Mouse (Mus musculus) heart, embryonic 13.5 days (tissue): ENCODE data around the gene Tbccd1. TPM values are rescaled to one million over a fixed set of nuclear protein-coding genes. Genes with fewer than 3 reads are reported as not detected.
"Not testable (repeated sequence)": the region's sequence is repeated elsewhere in the genome, so short reads cannot be mapped to it uniquely, and the experiment has no call there.

Experiments used
- ATAC-seq: fragments of 200-750 bp; cut with Nextera tagmentation; 2 replicates; pipeline ENCODE4 v1.8.0; 2017; ENCODE audit warnings: moderate TSS enrichment; ENCODE audit not compliant: insufficient number of reproducible peaks, low FRiP score, low TSS enrichment; ENCODE audit errors: extremely low read depth
- H3K27ac ChIP-seq: fragments of 300-500 bp; sonication (generic); replicated peaks from 2 replicates; pipeline ENCODE4 v1.5.1; 2015; ENCODE audit warnings: moderate library complexity, mild to moderate bottlenecking, inconsistent platforms
- H3K27me3 ChIP-seq: fragments of 300-500 bp; sonication (generic); replicated peaks from 2 replicates; pipeline ENCODE4 v1.6.1; 2015; ENCODE audit warnings: mild to moderate bottlenecking, inconsistent platforms
- H3K36me3 ChIP-seq: fragments of 300-500 bp; sonication (generic); 2 replicates; pipeline ENCODE4 v1.6.1; 2015; ENCODE audit warnings: mild to moderate bottlenecking, inconsistent platforms
- H3K4me1 ChIP-seq: fragments of 300-500 bp; sonication (generic); 2 replicates; pipeline ENCODE4 v1.6.1; 2015; ENCODE audit warnings: inconsistent platforms
- H3K4me2 ChIP-seq: fragments of 300-500 bp; sonication (generic); 2 replicates; pipeline ENCODE4 v1.6.1; 2015; ENCODE audit warnings: inconsistent platforms, mild to moderate bottlenecking, moderate library complexity
- H3K4me3 ChIP-seq: fragments of 300-500 bp; sonication (generic); 2 replicates; pipeline ENCODE4 v1.5.1; 2015; ENCODE audit warnings: moderate library complexity, mild to moderate bottlenecking, inconsistent platforms
- H3K9ac ChIP-seq: fragments of 300-500 bp; sonication (generic); 2 replicates; pipeline ENCODE4 v1.6.1; 2015; ENCODE audit warnings: inconsistent platforms, mild to moderate bottlenecking, moderate library complexity
- H3K9me3 ChIP-seq: fragments of 300-500 bp; sonication (generic); 2 replicates; pipeline ENCODE4 v1.6.1; 2016; ENCODE audit warnings: inconsistent platforms
- WGBS: fragments of 180-500 bp; shearing (Covaris S2); methylation state at CpG from one replicate; pipeline ENCODE4 v1.1.7; 2015; ENCODE audit warnings: mixed read lengths; 5-methylcytosine and 5-hydroxymethylcytosine counted together
- polyA plus RNA-seq: library from polyadenylated mRNA; unstranded; fragments of >200 nt; fragmentation: Nextera tagmentation; extraction: Ambion mirVana; gene quantifications from 2 replicates; pipeline ENCODE4 v1.2.1, GENCODE M21; 2015

Tbccd1 gene
- polyA plus RNA-seq, 1 experiment from 2014 or later, result 18.3 TPM

- not testable (repeated sequence) for H3K9me3 ChIP-seq, H3K9ac ChIP-seq, H3K4me2 ChIP-seq, H3K36me3 ChIP-seq, H3K27ac ChIP-seq, H3K4me3 ChIP-seq, ATAC-seq, H3K27me3 ChIP-seq
- 88% methylated on average over 12 of the region's 12 CpGs for WGBS
- H3K4me1 ChIP-seq, result peaks cover 11% of the 10 kb centered on the region
Observed at GRCm38 (mm10) chr16:22778296-22778695, 79.2 kb downstream of the Tbccd1 start.

- Histone ChIP-seq H3K9ac (no peak overlapping the region), H3K4me1 (peaks cover 16% of the 10 kb centered on the region), H3K36me3 (no peaks in the 10 kb centered on the region), H3K27me3 (no peaks in the 10 kb centered on the region), H3K4me2 (no peak overlapping the region), H3K4me3 (no peak overlapping the region), H3K9me3 (no peaks in the 10 kb centered on the region; the same call in 1 of the 2 replicates), H3K27ac (no peak overlapping the region)
- no peak for ATAC-seq
- 68% methylated on average over 5 of the region's 5 CpGs for WGBS
Observed at GRCm38 (mm10) chr16:22775471-22775985, 81.9 kb downstream of the Tbccd1 start.

GRCm38 (mm10) chr16:22768661-22769060, 88.8 kb downstream of the Tbccd1 start:
- no peak for ATAC-seq
- Histone ChIP-seq H3K9me3 (no peaks in the 10 kb centered on the region), H3K4me3 (no peak overlapping the region), H3K9ac (no peak overlapping the region), H3K27ac (no peak overlapping the region), H3K4me1 (peaks cover 17% of the 10 kb centered on the region), H3K4me2 (no peak overlapping the region), H3K27me3 (no peaks in the 10 kb centered on the region), H3K36me3 (no peaks in the 10 kb centered on the region)
- WGBS, result 78% methylated on average over 8 of the region's 8 CpGs

- Histone ChIP-seq H3K4me1 (peaks cover 8% of the 10 kb centered on the region), H3K36me3 (no peaks in the 10 kb centered on the region), H3K4me3 (no peak overlapping the region), H3K27me3 (no peaks in the 10 kb centered on the region), H3K27ac (no peak overlapping the region), H3K9ac (no peak overlapping the region), H3K4me2 (no peak overlapping the region), H3K9me3 (no peaks in the 10 kb centered on the region)
- ATAC-seq, result no peak
- WGBS, result 78% methylated on average over 3 of the region's 3 CpGs
Observed at GRCm38 (mm10) chr16:22767405-22767804, 90.1 kb downstream of the Tbccd1 start.

- Histone ChIP-seq H3K4me1 (peaks cover 8% of the 10 kb centered on the region), H3K27me3 (no peaks in the 10 kb centered on the region), H3K4me2 (peak overlapping the region; percentile 52), H3K9me3 (no peaks in the 10 kb centered on the region), H3K4me3 (peak overlapping the region; percentile 27), H3K36me3 (no peaks in the 10 kb centered on the region), H3K27ac (no peak overlapping the region), H3K9ac (0 out of 2 replicates have a peak overlapping the region, but pooled peaks have one; percentile 25)
- no peak; the same call in 1 of the 2 replicates for ATAC-seq
- WGBS, result 43% methylated on average over 16 of the region's 16 CpGs
Observed at GRCm38 (mm10) chr16:22766738-22767211, 90.7 kb downstream of the Tbccd1 start.

- Histone ChIP-seq H3K27ac (no peak overlapping the region), H3K36me3 (no peaks in the 10 kb centered on the region), H3K9me3 (peaks cover 6% of the 10 kb centered on the region), H3K4me2 (no peak overlapping the region), H3K9ac (no peak overlapping the region), H3K4me1 (peaks cover 8% of the 10 kb centered on the region), H3K4me3 (no peak overlapping the region), H3K27me3 (no peaks in the 10 kb centered on the region)
- no peak for ATAC-seq
- 76% methylated on average over 7 of the region's 7 CpGs for WGBS
Observed at GRCm38 (mm10) chr16:22765531-22765930, 91.9 kb downstream of the Tbccd1 start.

Other genes with a start within 250 kb of the Tbccd1 start
- 0.43 and 0.62 TPM in 2 replicates for gene Dgkg, start 200.4 kb downstream of the Tbccd1 start, polyA plus RNA-seq
- gene Crygs, start 46.1 kb downstream of the Tbccd1 start, polyA plus RNA-seq, result not detected in 2 replicates
- gene Dnajb11, start 176 bp upstream of the Tbccd1 start, polyA plus RNA-seq, result 96.7 and 115 TPM in 2 replicates
- 4.3 and 13.4 TPM in 2 replicates for gene Ahsg, start 33.6 kb upstream of the Tbccd1 start, polyA plus RNA-seq
- gene Fetub, start 60.7 kb upstream of the Tbccd1 start, polyA plus RNA-seq, result 0.10 TPM in 1 of 2 replicates, not detected in the other
- gene Hrg, start 93.4 kb upstream of the Tbccd1 start, polyA plus RNA-seq, result not detected in 2 replicates
- not detected in 2 replicates for gene Kng2, start 171.8 kb upstream of the Tbccd1 start, polyA plus RNA-seq
- gene Kng1, start 200.2 kb upstream of the Tbccd1 start, polyA plus RNA-seq, result 0.94 and 8.3 TPM in 2 replicates
- gene Eif4a2, start 249.8 kb upstream of the Tbccd1 start, polyA plus RNA-seq, result 147 and 163 TPM in 2 replicates